Mouse (Mus musculus) heart, adult 2 months (tissue): ENCODE data around the gene Tceal1. TPM values are rescaled to one million over a fixed set of nuclear protein-coding genes. Genes with fewer than 3 reads are reported as not detected.
A peak's percentile ranks its signal among the peaks of the same experiment; 100 is the strongest.
"Not testable (repeated sequence)": the region's sequence is repeated elsewhere in the genome, so short reads cannot be mapped to it uniquely, and the experiment has no call there.

ENCODE experiments used
- DNase-seq, 2 experiments: peaks; one replicate each; pipeline ENCODE4 v3.0.0; 2021
- H3K27ac ChIP-seq: fragments of 200-600 bp; 2 replicates; pipeline ENCODE4 v1.8.1; 2022
- H3K27me3 ChIP-seq: fragments of 200-500 bp; 2 replicates; pipeline ENCODE4 v1.6.1; 2012; ENCODE audit warnings: mild to moderate bottlenecking, low read length, inconsistent platforms, mixed read lengths; ENCODE audit not compliant: control insufficient read depth, insufficient read depth
- H3K36me3 ChIP-seq: fragments of 200-500 bp; 2 replicates; pipeline ENCODE4 v1.6.1; 2012; ENCODE audit warnings: low read length, inconsistent platforms; ENCODE audit not compliant: control insufficient read depth, insufficient read depth
- H3K4me1 ChIP-seq: fragments of 200-500 bp; 2 replicates; pipeline ENCODE4 v1.6.1; 2011; ENCODE audit warnings: low read length; ENCODE audit not compliant: control insufficient read depth, insufficient read depth
- H3K4me3 ChIP-seq: fragments of 200-600 bp; 2 replicates; pipeline ENCODE4 v1.8.1; 2022
- H3K79me2 ChIP-seq: fragments of 200-500 bp; replicated peaks from 2 replicates; pipeline ENCODE4 v1.6.1; 2012; ENCODE audit warnings: mild to moderate bottlenecking, inconsistent platforms, low read length, moderate library complexity, mixed read lengths; ENCODE audit not compliant: control insufficient read depth, insufficient read depth
- H3K9ac ChIP-seq: fragments of 200-500 bp; 2 replicates; pipeline ENCODE4 v1.6.1; 2012; ENCODE audit warnings: low read depth, mild to moderate bottlenecking, control low read depth, inconsistent platforms, low read length, mixed read lengths
- CTCF ChIP-seq: fragments of 200-600 bp; IDR thresholded peaks from 2 replicates; pipeline ENCODE4 v1.8.1; 2022; ENCODE audit warnings: antibody characterized with exemption, mild to moderate bottlenecking, moderate library complexity
- EP300 ChIP-seq: fragments of 200-500 bp; IDR thresholded peaks from 2 replicates; pipeline ENCODE4 v1.6.1; 2011; ENCODE audit warnings: low read depth, low read length, control low read depth; ENCODE audit not compliant: insufficient read depth
- POLR2A ChIP-seq: fragments of 200-500 bp; IDR thresholded peaks from 2 replicates; pipeline ENCODE4 v1.6.1; 2011; ENCODE audit warnings: mild to moderate bottlenecking, low read depth, low read length, control low read depth; ENCODE audit not compliant: insufficient read depth
- WGBS: fragments of 180-500 bp; shearing (Covaris S2); methylation state at CpG from one replicate; pipeline ENCODE4 v1.1.7; 2018; 5-methylcytosine and 5-hydroxymethylcytosine counted together
- intact Hi-C: fragments of 180-260 bp; cut with DNase I; formaldehyde crosslinking; loops from one replicate; pipeline ENCODE4 v1.15.1; 2025
- polyA plus RNA-seq: library from polyadenylated mRNA; depleted of rRNA; stranded (reverse); fragments of >200 nt; gene quantifications from 2 replicates; pipeline ENCODE4 v1.2.3, GENCODE M21; 2012
- total RNA-seq, 2 experiments: library from RNA; stranded (reverse); gene quantifications; 2 replicates each; pipeline ENCODE4 v1.2.3; 2021

Gene Tceal1
- total and polyA plus RNA-seq, 3 experiments: 2.0 to 4.8 (median 4.8) TPM

DNA sequence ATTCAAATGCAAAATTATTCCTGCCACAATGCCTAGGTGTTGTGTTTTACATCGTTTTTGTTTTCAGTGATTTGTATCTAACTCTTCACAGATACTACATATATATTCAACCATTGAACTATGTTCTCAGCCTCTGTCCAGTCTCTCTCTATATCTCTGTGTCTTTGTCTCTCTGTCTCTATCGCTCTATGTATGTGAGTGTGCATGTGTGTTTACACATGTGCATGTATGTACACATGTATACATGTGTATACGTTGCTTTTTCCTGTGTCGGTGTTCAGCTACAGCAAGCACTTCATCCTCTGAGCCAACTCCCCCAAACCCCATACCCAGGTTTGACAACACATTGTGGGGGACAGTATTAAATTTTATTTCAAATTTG is 15.5 kb upstream of the Tceal1 start:
- Histone ChIP-seq H3K79me2 (no peaks in the 10 kb centered on the region), H3K9ac (no peak overlapping the region), H3K36me3 (no peaks in the 10 kb centered on the region), H3K27me3 (no peaks in the 10 kb centered on the region), H3K27ac (no peak overlapping the region), H3K4me1 (no peaks in the 10 kb centered on the region), H3K4me3 (no peak overlapping the region)
- WGBS: 77% methylated on average over 4 of the region's 4 CpGs
- intact Hi-C loops: no loop called here
- no peak for TF ChIP-seq EP300
- no peak for TF ChIP-seq POLR2A
- no peak for TF ChIP-seq CTCF
- no peak for DNase-seq

DNA sequence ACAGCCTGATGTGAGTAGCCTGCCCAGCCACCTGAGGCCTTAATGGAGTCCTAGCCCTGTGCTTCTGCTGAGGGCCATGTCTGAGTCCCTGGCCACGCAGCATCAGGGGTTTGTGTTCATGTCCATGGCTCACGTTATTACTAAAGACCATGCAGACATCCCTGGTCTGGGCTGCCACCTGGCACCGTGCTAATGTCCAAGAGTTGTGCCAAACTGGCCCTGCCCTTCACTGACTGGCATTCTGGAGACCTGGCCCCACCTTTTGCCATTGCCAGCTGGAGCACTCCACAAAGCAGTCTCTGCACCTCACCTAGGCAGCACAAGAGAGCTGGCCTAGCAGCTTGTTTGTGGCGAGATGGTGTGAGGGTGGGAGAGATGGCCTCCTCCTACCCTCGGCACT is 14.6 kb upstream of the Tceal1 start:
- Histone ChIP-seq H3K4me1 (no peaks in the 10 kb centered on the region), H3K27ac (no peak overlapping the region), H3K79me2 (no peaks in the 10 kb centered on the region), H3K27me3 (no peaks in the 10 kb centered on the region), H3K36me3 (no peaks in the 10 kb centered on the region), H3K4me3 (no peak overlapping the region), H3K9ac (no peak overlapping the region)
- WGBS: 76% methylated on average over 5 of the region's 5 CpGs
- intact Hi-C loops: no loop called here
- DNase-seq: no peak
- TF ChIP-seq EP300 (no peak), POLR2A (no peak), CTCF (no peak)

DNA sequence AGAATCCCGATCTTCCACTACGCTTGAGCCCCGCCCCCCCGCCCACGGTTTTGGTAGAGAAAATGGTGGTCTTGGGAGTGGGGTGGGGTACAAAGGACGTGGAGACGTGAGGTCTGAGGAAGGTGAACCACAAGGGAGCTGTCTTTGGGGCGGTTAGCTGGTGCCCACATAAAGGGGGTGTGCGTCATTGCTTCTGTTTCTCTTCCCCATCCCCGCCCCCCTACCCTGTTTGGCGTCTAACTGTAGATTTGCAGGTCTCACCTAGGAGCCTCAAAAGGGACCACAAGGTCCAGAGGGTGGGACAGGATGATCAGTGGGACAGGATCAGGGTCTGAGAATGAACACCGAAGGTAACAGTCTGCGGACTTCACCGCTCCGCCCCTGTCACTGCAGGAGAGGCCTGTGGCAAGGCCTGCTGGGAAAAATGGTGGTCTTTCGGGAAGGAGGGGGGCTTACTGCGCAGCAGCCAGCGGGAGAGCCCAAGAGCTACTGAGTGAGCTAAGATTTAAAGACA is 443 bp downstream of the Tceal1 start:
- WGBS: 11% methylated on average over 18 of the region's 18 CpGs
- intact Hi-C loops: no loop called here

DNA sequence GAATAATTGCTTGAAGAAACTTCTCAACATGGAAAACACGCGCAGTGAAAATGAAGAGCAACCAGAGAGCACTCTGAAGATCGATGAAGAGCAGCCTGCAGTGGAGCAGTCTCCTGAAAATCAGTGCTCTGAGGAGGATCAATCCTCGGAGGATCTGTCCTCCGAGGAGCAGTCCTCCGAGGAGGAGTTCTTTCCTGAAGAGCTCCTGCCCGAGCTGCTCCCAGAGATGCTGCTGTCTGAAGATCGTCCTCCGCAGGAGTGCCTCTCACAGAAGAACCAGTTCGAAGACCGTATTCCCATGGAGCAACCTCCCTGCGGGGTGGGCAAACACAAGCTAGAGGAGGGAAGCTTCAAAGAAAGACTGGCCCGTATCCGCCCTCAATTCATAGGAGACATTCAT is 1.0 kb downstream of the Tceal1 start:
- no peak for TF ChIP-seq POLR2A
- TF ChIP-seq EP300: no peak
- TF ChIP-seq CTCF: no peak
- Histone ChIP-seq H3K4me1 (no peaks in the 10 kb centered on the region), H3K36me3 (no peaks in the 10 kb centered on the region), H3K27ac (peak overlapping the region; percentile 61), H3K79me2 (no peaks in the 10 kb centered on the region), H3K4me3 (peak overlapping the region; percentile 55), H3K27me3 (no peaks in the 10 kb centered on the region), H3K9ac (peak overlapping the region; percentile 29; the same call in 1 of the 2 replicates)
- no peak for DNase-seq
- intact Hi-C loops: no loop called here
- 28% methylated on average over 14 of the region's 14 CpGs for WGBS

More for the DNA sequence above, 443 bp downstream of the Tceal1 start:
- DNase-seq: peak; percentile 15 to 47
- Histone ChIP-seq H3K27me3 (no peaks in the 10 kb centered on the region), H3K4me3 (peak overlapping the region; percentile 55), H3K9ac (peak overlapping the region; percentile 62), H3K36me3 (no peaks in the 10 kb centered on the region), H3K27ac (peak overlapping the region; percentile 61), H3K79me2 (no peaks in the 10 kb centered on the region), H3K4me1 (no peaks in the 10 kb centered on the region)
- TF ChIP-seq POLR2A (peak; percentile 3; the same call in 1 of the 2 replicates), CTCF (no peak)

DNA sequence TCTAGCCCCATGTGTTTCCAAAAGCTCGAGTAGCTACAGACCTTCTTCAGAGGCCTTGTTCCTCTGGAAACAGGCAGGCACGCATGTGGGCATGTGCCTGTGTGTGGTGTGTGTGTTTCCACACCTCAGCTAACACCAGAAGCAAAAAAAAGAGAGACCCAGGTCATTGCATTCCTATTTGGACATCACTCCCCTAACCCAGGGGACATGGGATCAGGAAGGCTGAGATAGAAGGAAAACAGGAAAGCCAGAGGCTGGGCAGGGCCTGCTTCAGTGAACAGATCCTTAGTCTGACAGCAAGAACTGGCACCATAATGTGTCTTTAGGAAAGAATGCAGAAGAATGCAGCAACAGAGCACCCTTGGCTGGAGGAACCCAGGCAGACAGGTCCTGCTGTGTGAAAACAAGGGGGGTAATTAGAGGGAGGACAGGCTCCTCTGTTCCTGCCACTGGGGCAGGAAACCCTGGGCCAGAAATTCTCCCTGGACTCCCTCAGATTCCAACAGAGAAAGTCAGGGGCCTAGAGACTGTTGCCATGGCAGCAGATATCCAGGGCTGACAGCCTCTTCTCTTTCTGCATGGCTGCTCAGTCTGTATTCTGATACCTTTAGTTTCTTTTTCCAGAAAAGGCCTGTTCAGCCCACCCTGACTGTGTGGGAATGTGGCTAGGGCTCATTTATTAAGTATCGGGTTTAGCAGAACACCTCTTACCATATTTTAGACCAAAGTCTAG is 7.1 kb downstream of the Tceal1 start:
- H3K4me1 ChIP-seq, H3K79me2 ChIP-seq, H3K27me3 ChIP-seq, H3K36me3 ChIP-seq, intact Hi-C loops, H3K9ac ChIP-seq, DNase-seq, H3K27ac ChIP-seq, H3K4me3 ChIP-seq: not testable (repeated sequence)
- 69% methylated on average over 3 of the region's 3 CpGs for WGBS

DNA sequence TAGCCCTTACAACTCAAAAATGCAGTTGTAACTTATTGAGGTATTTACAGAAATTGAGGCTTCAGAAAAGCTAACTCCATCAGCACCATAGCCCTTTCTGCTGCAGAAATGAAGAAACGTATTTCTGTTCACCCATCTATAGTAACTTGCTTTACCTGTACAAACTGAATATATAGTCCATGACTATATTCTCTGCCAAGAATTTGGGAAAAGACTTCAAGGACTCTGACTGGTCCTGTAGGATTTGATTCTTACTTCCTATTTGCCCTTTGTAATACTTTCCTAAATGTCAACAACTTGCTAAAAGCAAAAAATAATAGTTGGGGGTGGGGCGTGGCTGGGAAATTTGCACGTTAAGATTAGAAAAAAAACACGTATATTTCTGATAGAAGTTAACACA is 24.2 kb downstream of the Tceal1 start:
- WGBS: 82% methylated on average over 4 of the region's 4 CpGs
- Histone ChIP-seq H3K9ac (no peak overlapping the region), H3K36me3 (no peaks in the 10 kb centered on the region; the same call in 1 of the 2 replicates), H3K4me3 (no peak overlapping the region), H3K79me2 (no peaks in the 10 kb centered on the region), H3K27me3 (no peaks in the 10 kb centered on the region), H3K4me1 (no peaks in the 10 kb centered on the region), H3K27ac (no peak overlapping the region)
- no peak for DNase-seq
- intact Hi-C loops: no loop called here
- no peak for TF ChIP-seq CTCF
- no peak for TF ChIP-seq POLR2A
- no peak for TF ChIP-seq EP300
